In genomic region chr2:83812483-83813272, GRCm38 (mm10) we compare ENCODE assay signal across 9 mouse cellular contexts. TPM values are rescaled to one million over a fixed set of nuclear protein-coding genes. Genes with fewer than 3 reads are reported as not detected.
A peak's percentile ranks its signal among the peaks of the same experiment; 100 is the strongest.
DNase-seq lines count a peak whose midpoint lies in the region; ATAC-seq and TF ChIP-seq lines count a peak whose summit lies in the region.
"Had no signal": no experiment of that assay in that cellular context is flagged by ENCODE, and none has a peak within 500 bp of the region (broad histone marks: within the 10 kb centered on the region; RNA-seq: fewer than 3 reads in every experiment).

Gene Fam171b (plus strand): TSS chr2:83812636.

- peak within 1 kb of the TSS; percentile 77 for H3K4me3 ChIP-seq in embryonic facial prominence, embryonic 15.5 days (replicated peaks)
- peak within 1 kb of the TSS; percentile 83 for H3K4me3 ChIP-seq in heart, embryonic 12.5 days
- H3K4me3 ChIP-seq in kidney, embryonic 16.5 days (ENCODE audit: low read length), result peak within 1 kb of the TSS; percentile 79
- H3K4me3 ChIP-seq in liver, adult 2 months (ENCODE audit: insufficient read depth, low read depth, low read length), result peak within 1 kb of the TSS; percentile 57
- peak within 1 kb of the TSS; percentile 34 for H3K4me3 ChIP-seq in myocyte

- under 1% methylated on average over 62 of the region's 63 CpGs for WGBS in embryonic facial prominence, embryonic 15.5 days
- under 1% methylated on average over 63 of the region's 63 CpGs for WGBS in heart, embryonic 12.5 days
- WGBS in kidney, embryonic 16.5 days, result under 1% methylated on average over 57 of the region's 63 CpGs
- 1% methylated on average over 62 of the region's 63 CpGs for WGBS in liver, adult 2 months

- H3K27ac ChIP-seq in embryonic facial prominence, embryonic 15.5 days (replicated peaks), result peak within 1 kb of the TSS; percentile 3; the same call in 1 of the 2 replicates
- no peak within 1 kb of the TSS for H3K27ac ChIP-seq in heart, embryonic 12.5 days (ENCODE audit: poor library complexity, severe bottlenecking)
- H3K27ac ChIP-seq in kidney, embryonic 16.5 days (ENCODE audit: low read length), result no peak within 1 kb of the TSS
- H3K27ac ChIP-seq in liver, adult 2 months (replicated peaks; ENCODE audit: insufficient read depth, low read depth, low read length), result no peak within 1 kb of the TSS

- peak within 1 kb of the TSS; percentile 64 for H3K4me2 ChIP-seq in embryonic facial prominence, embryonic 15.5 days (replicated peaks)
- H3K4me2 ChIP-seq in heart, embryonic 12.5 days, result peak within 1 kb of the TSS; percentile 98
- peak within 1 kb of the TSS; percentile 97 for H3K4me2 ChIP-seq in kidney, embryonic 16.5 days (replicated peaks; ENCODE audit: low read depth, low read length)
- H3K4me2 ChIP-seq in myocyte (ENCODE audit: low read depth), result peak within 1 kb of the TSS; percentile 97

- peak; percentile 91 for DNase-seq in 3134 (ENCODE audit: extremely low read depth, insufficient read length, low spot score)
- peak; percentile 78 to 82 for DNase-seq in adrenal gland, postnatal 36 days
- DNase-seq in liver, adult 2 months (ENCODE audit: extremely low read depth, low read depth, low spot score), result no peak
- peak; percentile 27 to 66 for DNase-seq in spleen, postnatal 4 days (ENCODE audit: low spot score in 2 of 2)

- H3K27me3 ChIP-seq in embryonic facial prominence, embryonic 15.5 days, result no peaks in the 10 kb centered on the region
- peaks cover 20% of the 10 kb centered on the region for H3K27me3 ChIP-seq in heart, embryonic 12.5 days (replicated peaks)
- H3K27me3 ChIP-seq in kidney, embryonic 16.5 days (ENCODE audit: insufficient read depth, low read length), result peaks cover 5% of the 10 kb centered on the region; the same call in 1 of the 2 replicates
- H3K27me3 ChIP-seq in liver, adult 2 months (ENCODE audit: control insufficient read depth, insufficient read depth, low read length), result peaks cover 6% of the 10 kb centered on the region
- H3K27me3 ChIP-seq in myocyte (ENCODE audit: control insufficient read depth, insufficient read depth, insufficient read length), result no peaks in the 10 kb centered on the region

- H3K9ac ChIP-seq in embryonic facial prominence, embryonic 15.5 days, result peak within 1 kb of the TSS; percentile 72
- peak within 1 kb of the TSS; percentile 79 for H3K9ac ChIP-seq in heart, embryonic 12.5 days
- H3K9ac ChIP-seq in kidney, embryonic 16.5 days (replicated peaks; ENCODE audit: low read length), result peak within 1 kb of the TSS; percentile 74
- H3K9ac ChIP-seq in liver, adult 2 months (ENCODE audit: low read depth, low read length), result peak within 1 kb of the TSS; percentile 70

- H3K36me3 ChIP-seq in embryonic facial prominence, embryonic 15.5 days, result no peaks in the 10 kb centered on the region
- H3K36me3 ChIP-seq in heart, embryonic 12.5 days, result no peaks in the 10 kb centered on the region
- H3K36me3 ChIP-seq in kidney, embryonic 16.5 days (ENCODE audit: insufficient read depth, low read length), result no peaks in the 10 kb centered on the region
- no peaks in the 10 kb centered on the region for H3K36me3 ChIP-seq in liver, adult 2 months (ENCODE audit: control insufficient read depth, insufficient read depth, low read length)
- no peaks in the 10 kb centered on the region for H3K36me3 ChIP-seq in myocyte (ENCODE audit: control insufficient read depth, insufficient read depth)

- peak; percentile 89 for ATAC-seq in embryonic facial prominence, embryonic 15.5 days (ENCODE audit: insufficient number of reproducible peaks, low FRiP score, low TSS enrichment, low read depth)
- ATAC-seq in heart, embryonic 12.5 days (ENCODE audit: insufficient number of reproducible peaks, low FRiP score), result peak; percentile 87
- peak; percentile 93 for ATAC-seq in kidney, embryonic 16.5 days (ENCODE audit: low FRiP score, low TSS enrichment)

- no peaks in the 10 kb centered on the region for H3K9me3 ChIP-seq in embryonic facial prominence, embryonic 15.5 days (replicated peaks)
- no peaks in the 10 kb centered on the region for H3K9me3 ChIP-seq in heart, embryonic 12.5 days (replicated peaks)
- H3K9me3 ChIP-seq in kidney, embryonic 16.5 days (ENCODE audit: low read length), result no peaks in the 10 kb centered on the region

- peak within 1 kb of the TSS; percentile 40 for H3ac ChIP-seq in myocyte (ENCODE audit: control insufficient read depth, insufficient read length)

- no peaks in the 10 kb centered on the region for H3K4me1 ChIP-seq in embryonic facial prominence, embryonic 15.5 days
- no peaks in the 10 kb centered on the region for H3K4me1 ChIP-seq in heart, embryonic 12.5 days (replicated peaks)
- H3K4me1 ChIP-seq in kidney, embryonic 16.5 days (ENCODE audit: insufficient read depth, low read length), result peaks cover 13% of the 10 kb centered on the region; the same call in 1 of the 2 replicates
- H3K4me1 ChIP-seq in liver, adult 2 months (ENCODE audit: control insufficient read depth, insufficient read depth, low read length), result no peaks in the 10 kb centered on the region

- H3K79me2 ChIP-seq in liver, adult 2 months (ENCODE audit: control insufficient read depth, insufficient read depth, low read length), result no peaks in the 10 kb centered on the region
- no peaks in the 10 kb centered on the region for H3K79me2 ChIP-seq in myocyte (ENCODE audit: control insufficient read depth, insufficient read depth)

- TF ChIP-seq CTCF in liver, adult 2 months (IDR thresholded peaks at IDR 0.05; ENCODE audit: low read depth, low read length), result peak; percentile 30; the same call in 1 of the 2 replicates

- no peak for TF ChIP-seq POLR2A in liver, adult 2 months (IDR thresholded peaks at IDR 0.05; ENCODE audit: extremely low read depth, insufficient read depth, low read length)
- peak; percentile 74 for TF ChIP-seq POLR2A in myocyte (IDR thresholded peaks at IDR 0.05; ENCODE audit: insufficient read length, low read depth)

TF ChIP-seq in myocyte, 11 proteins besides CTCF, POLR2A, EP300 and RAD21:
- TF ChIP-seq MYOD1 (IDR thresholded peaks at IDR 0.05; ENCODE audit: control insufficient read depth in 1 of 3, insufficient read length in 2 of 3, low read depth in 2 of 3) (peak in 1 of 3 experiments; percentile 20), USF1 (IDR thresholded peaks at IDR 0.05; ENCODE audit: low read depth) (peak; percentile 83), MYOG (IDR thresholded peaks at IDR 0.05; ENCODE audit: control insufficient read depth in 1 of 3, insufficient read depth in 1 of 3, insufficient read length in 2 of 3, low read depth in 2 of 3) (no peak)

RNA-seq across cellular contexts. Expression of gene Fam171b, which starts in this region (rescaled TPM):
- 1 to 10 TPM; 3.8 to 4.0 TPM for total RNA-seq in adrenal gland, postnatal 36 days (2021)
- 12.0 and 12.9 TPM in 2 replicates for polyA plus RNA-seq in embryonic facial prominence, embryonic 15.5 days (2015; fragmentation: Nextera tagmentation; extraction: Ambion mirVana)
- 2.9 and 3.3 TPM in 2 replicates for polyA plus RNA-seq in heart, embryonic 12.5 days (2016; fragmentation: Nextera tagmentation; extraction: Ambion mirVana)
- 5.4 and 5.9 TPM in 2 replicates for polyA plus RNA-seq in kidney, embryonic 16.5 days (2015; fragmentation: Nextera tagmentation; extraction: Ambion mirVana)
- total RNA-seq in liver, adult 2 months (2014; rRNA removed), result 0.94 and 1.1 TPM in 2 replicates
- 0.24 and 0.25 TPM in 2 replicates for polyA plus RNA-seq in liver, adult 2 months (2012; rRNA removed)
- polyA plus RNA-seq in myocyte (2012; fragmentation: generic; extraction: Trizol), result 1.7 TPM
- total RNA-seq: MEL had no signal
